Mouse (Mus musculus) intestine, embryonic 16.5 days (tissue): ENCODE measurements around the gene Pbrm1. TPM values are rescaled to one million over a fixed set of nuclear protein-coding genes. Genes with fewer than 3 reads are reported as not detected.
A peak's percentile ranks its signal among the peaks of the same experiment; 100 is the strongest.

Source experiments
- ATAC-seq: fragments of 200-750 bp; cut with Nextera tagmentation; 2 replicates; pipeline ENCODE4 v1.8.0; 2017; ENCODE audit warnings: moderate TSS enrichment, moderate library complexity
- H3K27ac ChIP-seq: fragments of 300-500 bp; sonication (generic); 2 replicates; pipeline ENCODE4 v1.5.1; 2014; ENCODE audit warnings: mild to moderate bottlenecking, low read length
- H3K27me3 ChIP-seq: fragments of 300-500 bp; sonication (generic); replicated peaks from 2 replicates; pipeline ENCODE4 v1.6.1; 2014; ENCODE audit warnings: low read length, control low read depth, mixed read lengths; ENCODE audit not compliant: control insufficient read depth, insufficient read depth
- H3K36me3 ChIP-seq: fragments of 300-500 bp; sonication (generic); 2 replicates; pipeline ENCODE4 v1.6.1; 2014; ENCODE audit warnings: low read length, control low read depth; ENCODE audit not compliant: control insufficient read depth, insufficient read depth
- H3K4me1 ChIP-seq: fragments of 300-500 bp; sonication (generic); 2 replicates; pipeline ENCODE4 v1.6.1; 2014; ENCODE audit warnings: low read length, control low read depth, mixed read lengths; ENCODE audit not compliant: control insufficient read depth, insufficient read depth
- H3K4me2 ChIP-seq: fragments of 300-500 bp; sonication (generic); 2 replicates; pipeline ENCODE4 v1.6.1; 2014; ENCODE audit warnings: low read depth, low read length, control low read depth
- H3K4me3 ChIP-seq: fragments of 300-500 bp; sonication (generic); 2 replicates; pipeline ENCODE4 v1.5.1; 2014; ENCODE audit warnings: mild to moderate bottlenecking, low read length
- H3K9ac ChIP-seq: fragments of 300-500 bp; sonication (generic); 2 replicates; pipeline ENCODE4 v1.6.1; 2014; ENCODE audit warnings: low read depth, low read length
- H3K9me3 ChIP-seq: fragments of 300-500 bp; sonication (generic); 2 replicates; pipeline ENCODE4 v1.6.1; 2016; ENCODE audit warnings: low read length, control low read depth; ENCODE audit not compliant: control insufficient read depth
- WGBS: fragments of 180-500 bp; shearing (Covaris S2); extraction: QIAGEN DNeasy Blood & Tissue Kit; methylation state at CpG from one replicate; pipeline ENCODE4 v1.1.7; 2014; 5-methylcytosine and 5-hydroxymethylcytosine counted together
- polyA plus RNA-seq: library from polyadenylated mRNA; unstranded; fragments of >200 nt; fragmentation: Nextera tagmentation; extraction: Ambion mirVana; gene quantifications from 2 replicates; pipeline ENCODE4 v1.2.1, GENCODE M21; 2015

Pbrm1 gene
- polyA plus RNA-seq, 1 experiment from 2014 or later: 79.2 TPM

GRCm38 (mm10) chr14:31145694-31146093, 126.8 kb downstream of the Pbrm1 start:
- Histone ChIP-seq H3K4me3 (no peak overlapping the region), H3K36me3 (peaks cover 7% of the 10 kb centered on the region; the same call in 1 of the 2 replicates), H3K9me3 (no peaks in the 10 kb centered on the region), H3K27me3 (no peaks in the 10 kb centered on the region), H3K4me1 (no peaks in the 10 kb centered on the region), H3K27ac (no peak overlapping the region), H3K9ac (no peak overlapping the region), H3K4me2 (no peak overlapping the region)
- no peak for ATAC-seq
- 88% methylated on average over 11 of the region's 11 CpGs for WGBS

- 0 out of 2 replicates have a peak overlapping the region, but pooled peaks have one; percentile 14 for H3K4me3 ChIP-seq
- no peaks in the 10 kb centered on the region for H3K9me3 ChIP-seq
- H3K27ac ChIP-seq: no peak overlapping the region
- no peaks in the 10 kb centered on the region for H3K36me3 ChIP-seq
- peak; percentile 84 for ATAC-seq
- H3K27me3 ChIP-seq: no peaks in the 10 kb centered on the region
- 0 out of 2 replicates have a peak overlapping the region, but pooled peaks have one; percentile 7 for H3K4me2 ChIP-seq
- 64% methylated on average over 27 of the region's 27 CpGs for WGBS
- H3K9ac ChIP-seq: no peak overlapping the region
- H3K4me1 ChIP-seq: peaks cover 4% of the 10 kb centered on the region; the same call in 1 of the 2 replicates
Measured at GRCm38 (mm10) chr14:31160196-31161150, 141.5 kb downstream of the Pbrm1 start.

GRCm38 (mm10) chr14:31161191-31161590, 142.3 kb downstream of the Pbrm1 start:
- ATAC-seq: no peak
- Histone ChIP-seq H3K27ac (no peak overlapping the region), H3K4me2 (no peak overlapping the region), H3K27me3 (no peaks in the 10 kb centered on the region), H3K9ac (no peak overlapping the region), H3K4me1 (peaks cover 4% of the 10 kb centered on the region), H3K4me3 (no peak overlapping the region), H3K9me3 (no peaks in the 10 kb centered on the region), H3K36me3 (no peaks in the 10 kb centered on the region)
- 89% methylated on average over 7 of the region's 7 CpGs for WGBS

- Histone ChIP-seq H3K27ac (no peak overlapping the region), H3K27me3 (no peaks in the 10 kb centered on the region), H3K9me3 (no peaks in the 10 kb centered on the region), H3K36me3 (no peaks in the 10 kb centered on the region), H3K4me2 (no peak overlapping the region), H3K4me1 (peaks cover 7% of the 10 kb centered on the region), H3K9ac (no peak overlapping the region), H3K4me3 (no peak overlapping the region)
- ATAC-seq: no peak
- WGBS: 73% methylated on average over 10 of the region's 10 CpGs
Measured at GRCm38 (mm10) chr14:31161638-31162037, 142.7 kb downstream of the Pbrm1 start.

- no peaks in the 10 kb centered on the region for H3K27me3 ChIP-seq
- no peak for ATAC-seq
- H3K36me3 ChIP-seq: no peaks in the 10 kb centered on the region
- H3K27ac ChIP-seq: no peak overlapping the region
- H3K9me3 ChIP-seq: no peaks in the 10 kb centered on the region
- H3K9ac ChIP-seq: no peak overlapping the region
- 78% methylated on average over 8 of the region's 8 CpGs for WGBS
- H3K4me3 ChIP-seq: no peak overlapping the region
- H3K4me1 ChIP-seq: peaks cover 7% of the 10 kb centered on the region
- no peak overlapping the region for H3K4me2 ChIP-seq
Measured at GRCm38 (mm10) chr14:31164067-31164466, 145.1 kb downstream of the Pbrm1 start.

GRCm38 (mm10) chr14:31165010-31165409, 146.1 kb downstream of the Pbrm1 start:
- Histone ChIP-seq H3K27me3 (no peaks in the 10 kb centered on the region), H3K27ac (no peak overlapping the region), H3K4me1 (peaks cover 7% of the 10 kb centered on the region), H3K4me3 (no peak overlapping the region), H3K36me3 (no peaks in the 10 kb centered on the region), H3K4me2 (no peak overlapping the region), H3K9me3 (no peaks in the 10 kb centered on the region), H3K9ac (no peak overlapping the region)
- WGBS: 57% methylated on average over 2 of the region's 2 CpGs
- ATAC-seq: no peak

GRCm38 (mm10) chr14:31165458-31165857, 146.5 kb downstream of the Pbrm1 start:
- Histone ChIP-seq H3K4me1 (peaks cover 4% of the 10 kb centered on the region), H3K9me3 (no peaks in the 10 kb centered on the region), H3K4me2 (no peak overlapping the region), H3K36me3 (no peaks in the 10 kb centered on the region), H3K4me3 (no peak overlapping the region), H3K9ac (0 out of 2 replicates have a peak overlapping the region, but pooled peaks have one; percentile 4), H3K27me3 (no peaks in the 10 kb centered on the region), H3K27ac (no peak overlapping the region)
- no peak for ATAC-seq
- WGBS: 55% methylated on average over 7 of the region's 7 CpGs

GRCm38 (mm10) chr14:31165991-31166630, 147.2 kb downstream of the Pbrm1 start:
- H3K4me3 ChIP-seq: no peak overlapping the region
- WGBS: 46% methylated on average over 10 of the region's 10 CpGs

GRCm38 (mm10) chr14:31166827-31167226, 147.9 kb downstream of the Pbrm1 start:
- Histone ChIP-seq H3K4me3 (peak overlapping the region; percentile 13), H3K4me1 (peaks cover 3% of the 10 kb centered on the region), H3K36me3 (peaks cover 6% of the 10 kb centered on the region), H3K27ac (no peak overlapping the region), H3K27me3 (no peaks in the 10 kb centered on the region), H3K9ac (0 out of 2 replicates have a peak overlapping the region, but pooled peaks have one; percentile 6), H3K4me2 (no peak overlapping the region; the same call in 1 of the 2 replicates), H3K9me3 (no peaks in the 10 kb centered on the region)
- WGBS: 64% methylated on average over 9 of the region's 9 CpGs
- ATAC-seq: no peak

More at GRCm38 (mm10) chr14:31165991-31166630, 147.2 kb downstream of the Pbrm1 start:
- Histone ChIP-seq H3K27ac (no peak overlapping the region), H3K9me3 (no peaks in the 10 kb centered on the region), H3K4me2 (0 out of 2 replicates have a peak overlapping the region, but pooled peaks have one; percentile 16), H3K4me1 (peaks cover 3% of the 10 kb centered on the region), H3K9ac (peak overlapping the region; percentile 27; the same call in 1 of the 2 replicates), H3K27me3 (no peaks in the 10 kb centered on the region), H3K36me3 (no peaks in the 10 kb centered on the region)
- ATAC-seq: peak; percentile 37; the same call in 1 of the 2 replicates
